Mouse (Mus musculus) inflammation-experienced regulatory T-cells (primary cell): ENCODE data around the gene Olfr476. TPM values are rescaled to one million over a fixed set of nuclear protein-coding genes. Genes with fewer than 3 reads are reported as not detected.

Source experiments
- polyA plus RNA-seq, 2 experiments: library from polyadenylated mRNA; unstranded; fragments of 100-300 nt; shearing (Covaris generic); gene quantifications; one replicate each; pipeline ENCODE4 v1.2.1; 2017

Olfr476 gene
- polyA plus RNA-seq = not detected

GRCm38 (mm10) chr7:107964503-107964902 lies at the start of gene Olfr476:
Gene Olfr476 (plus strand): TSS chr7:107964803.

DNA sequence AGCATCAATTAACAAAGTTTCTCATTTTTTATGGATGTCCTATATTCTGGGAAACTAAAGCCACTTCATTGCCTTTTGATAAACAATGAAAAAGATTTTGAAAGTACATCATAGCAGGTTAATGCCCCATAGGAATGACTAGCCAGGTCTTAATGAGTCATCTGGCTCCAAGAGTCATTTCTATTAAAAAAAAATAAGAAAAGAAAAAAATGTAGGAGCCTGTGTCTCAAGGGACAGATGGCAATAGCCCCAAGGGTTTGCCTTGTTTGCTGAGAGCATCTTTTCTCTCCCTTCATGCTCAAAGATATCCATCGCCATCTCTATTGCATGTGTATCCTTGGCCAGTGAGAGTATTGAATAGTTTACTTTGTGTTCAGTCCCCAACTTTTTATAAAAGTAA lies 34.5 kb upstream of the Olfr476 start, which contains the start of gene Olfr473:
Gene Olfr473, plus strand, starts transcription at position 301 of the 400 bp plus-strand sequence.

GRCm38 (mm10) chr7:107954343-107954742 lies 10.3 kb upstream of the Olfr476 start, which contains the start of gene Olfr474:
Gene Olfr474 (plus strand): TSS chr7:107954643.

DNA sequence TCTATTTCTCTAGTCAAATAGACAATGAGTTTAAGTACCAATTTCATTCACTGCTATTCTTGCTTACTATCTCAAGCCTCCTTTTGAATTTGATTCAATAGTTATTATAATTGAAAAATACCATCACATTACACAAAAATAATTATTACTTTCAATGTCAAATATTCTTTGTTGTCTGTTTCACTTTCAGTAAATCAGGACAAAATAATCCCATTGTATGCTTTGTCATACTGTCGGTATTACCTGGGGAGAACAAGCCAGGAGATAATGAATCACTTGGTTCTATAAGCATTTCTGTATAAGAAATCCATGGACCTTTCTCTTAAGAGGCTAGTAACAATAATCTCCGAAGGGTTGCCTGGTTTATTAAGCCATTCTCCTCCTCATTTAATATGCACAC lies 21.8 kb downstream of the Olfr476 start, which contains the start of gene Olfr477:
Gene Olfr477, plus strand, starts transcription at position 301 of the 400 bp plus-strand sequence.

Other genes starting within 250 kb of the Olfr476 start
- under 1 TPM; 0.31 to 0.56 TPM for gene Cyb5r2, start 206.8 kb upstream of the Olfr476 start, polyA plus RNA-seq
- gene Ovch2, start 163.6 kb upstream of the Olfr476 start, polyA plus RNA-seq = not detected
- not detected for gene Olfr467, start 152.5 kb upstream of the Olfr476 start, polyA plus RNA-seq
- not detected for gene Olfr469, start 139.3 kb upstream of the Olfr476 start, polyA plus RNA-seq
- gene Olfr470, start 117.3 kb upstream of the Olfr476 start, polyA plus RNA-seq = not detected
- under 1 TPM; 0.07 to 0.23 TPM for gene Olfr472, start 66.9 kb upstream of the Olfr476 start, polyA plus RNA-seq
- gene Olfr473, start 34.4 kb upstream of the Olfr476 start, polyA plus RNA-seq = not detected
- gene Olfr474, start 10.2 kb upstream of the Olfr476 start, polyA plus RNA-seq = not detected
- under 1 TPM in 1 of 2 experiments, not detected in 1; 0.10 TPM for gene Olfr477, start 21.9 kb downstream of the Olfr476 start, polyA plus RNA-seq
- gene Olfr478, start 69.2 kb downstream of the Olfr476 start, polyA plus RNA-seq = not detected
- gene Olfr479, start 85.9 kb downstream of the Olfr476 start, polyA plus RNA-seq = not detected
- gene Olfr480, start 102.5 kb downstream of the Olfr476 start, polyA plus RNA-seq = not detected
- under 1 TPM; 0.13 to 0.95 TPM for gene Olfr481, start 115.1 kb downstream of the Olfr476 start, polyA plus RNA-seq
- gene Olfr482, start 132.8 kb downstream of the Olfr476 start, polyA plus RNA-seq = 1 to 10 TPM in 1 of 2 experiments, under 1 TPM in 1; 0.14 to 1.3 TPM
- under 1 TPM in 1 of 2 experiments, not detected in 1; 0.30 TPM for gene Olfr483, start 136.0 kb downstream of the Olfr476 start, polyA plus RNA-seq
- gene Olfr484, start 162.6 kb downstream of the Olfr476 start, polyA plus RNA-seq = not detected
- gene Olfr485, start 195.1 kb downstream of the Olfr476 start, polyA plus RNA-seq = under 1 TPM in 1 of 2 experiments, not detected in 1; 0.17 TPM
- gene Olfr486, start 207.9 kb downstream of the Olfr476 start, polyA plus RNA-seq = not detected
- gene Olfr487, start 249.8 kb downstream of the Olfr476 start, polyA plus RNA-seq = not detected